Mouse (Mus musculus) small intestine, adult 2 months (tissue): ENCODE data around the gene Retn.
A peak's percentile ranks its signal among the peaks of the same experiment; 100 is the strongest.

Experiments
- CTCF ChIP-seq: fragments of 200-500 bp; IDR thresholded peaks from 2 replicates; pipeline ENCODE4 v1.5.1; 2012; ENCODE audit warnings: low read depth, mild to moderate bottlenecking, control low read depth, inconsistent platforms, low read length, moderate library complexity, mixed read lengths; ENCODE audit not compliant: insufficient replicate concordance, insufficient read length; ENCODE audit errors: extremely low read depth
- POLR2A ChIP-seq: fragments of 200-500 bp; IDR thresholded peaks from 2 replicates; pipeline ENCODE4 v1.6.1; 2012; ENCODE audit warnings: low read depth, mild to moderate bottlenecking, control low read depth, inconsistent platforms, low read length, moderate library complexity

GRCm38 (mm10) chr8:3645804-3646203 is 9.8 kb upstream of the Retn start:
- TF ChIP-seq CTCF (peak; percentile 36; the same call in 1 of the 2 replicates), POLR2A (no peak)
